Mouse (Mus musculus): ENCODE measurements around the gene Hras. TPM values are rescaled to one million over a fixed set of nuclear protein-coding genes. Genes with fewer than 3 reads are reported as not detected.

Hras gene
- polyA plus RNA-seq, 1 experiment, result 181 TPM

- no peaks in the 10 kb centered on the region for H3K79me3 ChIP-seq (ENCODE audit: low read depth)
- no peak overlapping the region for H3K4me3 ChIP-seq (ENCODE audit: insufficient read depth, poor library complexity, severe bottlenecking)
- no peaks in the 10 kb centered on the region for H3K36me3 ChIP-seq (ENCODE audit: control insufficient read depth, insufficient read depth)
- H3ac ChIP-seq (ENCODE audit: control insufficient read depth, insufficient read length, low read depth), result no peak overlapping the region
- peaks cover 44% of the 10 kb centered on the region for H3K27me3 ChIP-seq (ENCODE audit: control insufficient read depth, insufficient read depth, insufficient read length)
- H3K79me2 ChIP-seq (ENCODE audit: control insufficient read depth, insufficient read depth), result no peaks in the 10 kb centered on the region
- TF ChIP-seq MYOG (IDR thresholded peaks at IDR 0.05; ENCODE audit: control insufficient read depth, extremely low read depth, insufficient read length) (no peak), MAX (IDR thresholded peaks at IDR 0.05) (no peak), USF1 (IDR thresholded peaks at IDR 0.05; ENCODE audit: low read depth) (no peak), CEBPB (IDR thresholded peaks at IDR 0.05; ENCODE audit: low read depth) (no peak), FOSL1 (IDR thresholded peaks at IDR 0.05; ENCODE audit: insufficient read depth, low read length, poor library complexity, severe bottlenecking) (no peak), CTCF (IDR thresholded peaks at IDR 0.05; ENCODE audit: control insufficient read depth, insufficient read depth, insufficient read length) (no peak), MYOD1 (IDR thresholded peaks at IDR 0.05; ENCODE audit: control insufficient read depth, insufficient read length, low read depth) (no peak)
These were observed 12.6 kb upstream of the Hras start for GRCm38 (mm10) chr7:141206182-141206937.

- peaks cover 40% of the 10 kb centered on the region for H3K27me3 ChIP-seq (ENCODE audit: control insufficient read depth, insufficient read depth, insufficient read length)
- H3K79me2 ChIP-seq (ENCODE audit: control insufficient read depth, insufficient read depth), result no peaks in the 10 kb centered on the region
- no peaks in the 10 kb centered on the region for H3K36me3 ChIP-seq (ENCODE audit: control insufficient read depth, insufficient read depth)
- H3K79me3 ChIP-seq (ENCODE audit: low read depth), result no peaks in the 10 kb centered on the region
- H3K4me3 ChIP-seq (ENCODE audit: insufficient read depth, poor library complexity, severe bottlenecking), result no peak overlapping the region
- TF ChIP-seq MYOG (IDR thresholded peaks at IDR 0.05; ENCODE audit: control insufficient read depth, extremely low read depth, insufficient read length) (no peak), MAX (IDR thresholded peaks at IDR 0.05) (no peak), USF1 (IDR thresholded peaks at IDR 0.05; ENCODE audit: low read depth) (no peak), CTCF (IDR thresholded peaks at IDR 0.05; ENCODE audit: control insufficient read depth, insufficient read depth, insufficient read length) (no peak), CEBPB (IDR thresholded peaks at IDR 0.05; ENCODE audit: low read depth) (no peak), FOSL1 (IDR thresholded peaks at IDR 0.05; ENCODE audit: insufficient read depth, low read length, poor library complexity, severe bottlenecking) (no peak), MYOD1 (IDR thresholded peaks at IDR 0.05; ENCODE audit: control insufficient read depth, insufficient read length, low read depth) (no peak)
- no peak overlapping the region for H3ac ChIP-seq (ENCODE audit: control insufficient read depth, insufficient read length, low read depth)
These were observed 11.7 kb upstream of the Hras start for GRCm38 (mm10) chr7:141205504-141205903.

- no peak overlapping the region for H3K4me3 ChIP-seq (ENCODE audit: insufficient read depth, poor library complexity, severe bottlenecking)
- no peaks in the 10 kb centered on the region for H3K79me3 ChIP-seq (ENCODE audit: low read depth)
- peaks cover 39% of the 10 kb centered on the region for H3K27me3 ChIP-seq (ENCODE audit: control insufficient read depth, insufficient read depth, insufficient read length)
- H3K79me2 ChIP-seq (ENCODE audit: control insufficient read depth, insufficient read depth), result no peaks in the 10 kb centered on the region
- TF ChIP-seq USF1 (IDR thresholded peaks at IDR 0.05; ENCODE audit: low read depth) (no peak), MAX (IDR thresholded peaks at IDR 0.05) (no peak), MYOG (IDR thresholded peaks at IDR 0.05; ENCODE audit: control insufficient read depth, extremely low read depth, insufficient read length) (no peak), CTCF (IDR thresholded peaks at IDR 0.05; ENCODE audit: control insufficient read depth, insufficient read depth, insufficient read length) (no peak), FOSL1 (IDR thresholded peaks at IDR 0.05; ENCODE audit: insufficient read depth, low read length, poor library complexity, severe bottlenecking) (no peak), CEBPB (IDR thresholded peaks at IDR 0.05; ENCODE audit: low read depth) (no peak), MYOD1 (IDR thresholded peaks at IDR 0.05; ENCODE audit: control insufficient read depth, insufficient read length, low read depth) (no peak)
- H3ac ChIP-seq (ENCODE audit: control insufficient read depth, insufficient read length, low read depth), result no peak overlapping the region
- no peaks in the 10 kb centered on the region for H3K36me3 ChIP-seq (ENCODE audit: control insufficient read depth, insufficient read depth)
These were observed 10.7 kb upstream of the Hras start for GRCm38 (mm10) chr7:141204546-141204945.

GRCm38 (mm10) chr7:141198121-141198520, 4.3 kb upstream of the Hras start:
- H3K79me3 ChIP-seq (ENCODE audit: low read depth), result peaks cover 1% of the 10 kb centered on the region
- H3K36me3 ChIP-seq (ENCODE audit: control insufficient read depth, insufficient read depth), result no peaks in the 10 kb centered on the region
- H3ac ChIP-seq (ENCODE audit: control insufficient read depth, insufficient read length, low read depth), result no peak overlapping the region
- no peak overlapping the region for H3K4me3 ChIP-seq (ENCODE audit: insufficient read depth, poor library complexity, severe bottlenecking)
- peaks cover 5% of the 10 kb centered on the region for H3K79me2 ChIP-seq (ENCODE audit: control insufficient read depth, insufficient read depth)
- no peak for TF ChIP-seq MAX (IDR thresholded peaks at IDR 0.05)
- TF ChIP-seq MYOG (IDR thresholded peaks at IDR 0.05; ENCODE audit: control insufficient read depth, extremely low read depth, insufficient read length), result no peak
- no peak for TF ChIP-seq FOSL1 (IDR thresholded peaks at IDR 0.05; ENCODE audit: insufficient read depth, low read length, poor library complexity, severe bottlenecking)
- TF ChIP-seq MYOD1 (IDR thresholded peaks at IDR 0.05; ENCODE audit: control insufficient read depth, insufficient read length, low read depth), result no peak
- TF ChIP-seq CEBPB (IDR thresholded peaks at IDR 0.05; ENCODE audit: low read depth), result no peak
- no peak for TF ChIP-seq CTCF (IDR thresholded peaks at IDR 0.05; ENCODE audit: control insufficient read depth, insufficient read depth, insufficient read length)
- TF ChIP-seq USF1 (IDR thresholded peaks at IDR 0.05; ENCODE audit: low read depth), result no peak
- H3K27me3 ChIP-seq (ENCODE audit: control insufficient read depth, insufficient read depth, insufficient read length), result peaks cover 11% of the 10 kb centered on the region

GRCm38 (mm10) chr7:141196619-141197282, 2.9 kb upstream of the Hras start:
- Histone ChIP-seq H3K79me3 (ENCODE audit: low read depth) (peaks cover 5% of the 10 kb centered on the region), H3K4me3 (ENCODE audit: insufficient read depth, poor library complexity, severe bottlenecking) (no peak overlapping the region), H3K36me3 (ENCODE audit: control insufficient read depth, insufficient read depth) (peaks cover 6% of the 10 kb centered on the region), H3K27me3 (ENCODE audit: control insufficient read depth, insufficient read depth, insufficient read length) (peaks cover 11% of the 10 kb centered on the region), H3K79me2 (ENCODE audit: control insufficient read depth, insufficient read depth) (peaks cover 19% of the 10 kb centered on the region), H3ac (ENCODE audit: control insufficient read depth, insufficient read length, low read depth) (no peak overlapping the region)
- TF ChIP-seq MYOG (IDR thresholded peaks at IDR 0.05; ENCODE audit: control insufficient read depth, extremely low read depth, insufficient read length), result no peak
- no peak for TF ChIP-seq MYOD1 (IDR thresholded peaks at IDR 0.05; ENCODE audit: control insufficient read depth, insufficient read length, low read depth)
- TF ChIP-seq MAX (IDR thresholded peaks at IDR 0.05), result no peak
- no peak for TF ChIP-seq USF1 (IDR thresholded peaks at IDR 0.05; ENCODE audit: low read depth)
- no peak for TF ChIP-seq CTCF (IDR thresholded peaks at IDR 0.05; ENCODE audit: control insufficient read depth, insufficient read depth, insufficient read length)
- TF ChIP-seq CEBPB (IDR thresholded peaks at IDR 0.05; ENCODE audit: low read depth), result no peak
- no peak for TF ChIP-seq FOSL1 (IDR thresholded peaks at IDR 0.05; ENCODE audit: insufficient read depth, low read length, poor library complexity, severe bottlenecking)
